Mouse (Mus musculus) urinary bladder, postnatal 25 days (tissue): ENCODE measurements at regions not wholly inside any gene's neighbourhood (a gene's known extent, or its start where the extent isn't known, plus 50 kb on each side); places are given as distances from the start of the nearest gene placed in this dataset.
"Not testable (repeated sequence)": the region's sequence is repeated elsewhere in the genome, so short reads cannot be mapped to it uniquely, and the experiment has no call there.

ENCODE experiments used
- DNase-seq: peaks from one replicate; pipeline ENCODE4 v3.0.0; 2022; ENCODE audit warnings: low spot score

GRCm38 (mm10) chr6:50822236-50823151 is 168.3 kb upstream of the Npvf start:
- DNase-seq: no peak

GRCm38 (mm10) chr6:50823220-50823910 is 169.1 kb upstream of the Npvf start:
- DNase-seq: no peak

- DNase-seq: no peak
Observed at GRCm38 (mm10) chr6:50824466-50824865, 170.2 kb upstream of the Npvf start.

- no peak for DNase-seq
Observed at GRCm38 (mm10) chr6:50831725-50832124, 177.5 kb upstream of the Npvf start.

- DNase-seq: no peak
Observed at GRCm38 (mm10) chr6:50835997-50836625, 181.9 kb upstream of the Npvf start.

GRCm38 (mm10) chr6:50840826-50841225 is 186.6 kb upstream of the Npvf start:
- DNase-seq: no peak

- DNase-seq: not testable (repeated sequence)
Observed at GRCm38 (mm10) chr6:50845246-50845645, 191.0 kb upstream of the Npvf start.

GRCm38 (mm10) chr6:50846740-50847516 is 192.7 kb upstream of the Npvf start:
- no peak for DNase-seq

GRCm38 (mm10) chr6:50847548-50847947 is 193.3 kb upstream of the Npvf start:
- DNase-seq: no peak

GRCm38 (mm10) chr6:50859162-50859561 is 204.9 kb upstream of the Npvf start:
- DNase-seq: no peak

GRCm38 (mm10) chr6:50877991-50878390 is 223.8 kb upstream of the Npvf start:
- no peak for DNase-seq

GRCm38 (mm10) chr6:50882298-50882697 is 228.1 kb upstream of the Npvf start:
- DNase-seq: no peak

GRCm38 (mm10) chr6:50882759-50883158 is 228.5 kb upstream of the Npvf start:
- DNase-seq: no peak

GRCm38 (mm10) chr6:50885031-50885430 is 230.8 kb upstream of the Npvf start:
- DNase-seq: no peak

- DNase-seq: no peak
Observed at GRCm38 (mm10) chr6:50885771-50886360, 231.6 kb upstream of the Npvf start.

GRCm38 (mm10) chr6:50890370-50891204 is 236.3 kb upstream of the Npvf start:
- DNase-seq: no peak

- DNase-seq: no peak
Observed at GRCm38 (mm10) chr6:50891205-50891526, 236.9 kb upstream of the Npvf start.

- DNase-seq: no peak
Observed at GRCm38 (mm10) chr6:50898792-50899191, 244.6 kb upstream of the Npvf start.

GRCm38 (mm10) chr6:50915166-50916030 is 261.2 kb upstream of the Npvf start:
- DNase-seq: no peak

- DNase-seq: no peak
Observed at GRCm38 (mm10) chr6:50918248-50918647, 264.0 kb upstream of the Npvf start.
